Mouse (Mus musculus): ENCODE data around the gene Kcnk16.
"Not testable (repeated sequence)": the region's sequence is repeated elsewhere in the genome, so short reads cannot be mapped to it uniquely, and the experiment has no call there.

Kcnk16 gene

DNA sequence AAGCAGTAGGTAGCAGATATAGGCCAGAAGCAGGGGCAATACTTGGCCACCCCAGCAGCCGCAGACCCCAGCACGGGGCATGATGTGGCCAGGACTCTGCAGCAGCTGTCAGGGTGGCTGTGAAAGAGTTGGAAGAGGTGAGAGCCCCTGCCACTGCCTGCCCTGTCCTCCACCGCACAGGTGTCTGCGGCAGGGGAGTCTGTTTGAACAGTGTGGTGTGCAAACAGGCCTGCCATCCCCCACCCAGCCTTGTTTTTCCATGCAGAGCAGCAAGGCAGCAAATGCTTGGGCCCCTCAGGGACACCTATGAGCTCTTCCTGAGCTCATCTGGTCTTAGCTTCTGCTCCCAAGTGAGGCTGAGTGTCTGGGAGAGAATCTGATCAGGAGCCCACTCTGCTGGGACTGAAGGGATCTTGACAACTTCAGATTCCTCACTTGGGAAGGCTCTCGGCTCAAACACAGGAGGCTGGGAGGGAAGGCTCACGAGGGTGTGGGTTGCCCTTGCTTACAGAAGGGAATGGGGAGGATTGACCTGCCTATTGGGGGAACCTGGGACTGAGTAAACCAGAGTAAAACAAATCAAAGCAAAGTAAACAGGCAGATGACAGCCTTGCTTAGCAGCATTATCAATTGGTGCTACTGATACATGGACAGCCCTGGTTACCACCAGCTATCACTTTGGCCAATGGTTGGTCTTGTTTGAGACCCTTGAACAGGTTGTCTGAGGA, at the start of gene Kcnk16:
TSS of gene Kcnk16 (minus strand) at position 118 of the 728 bp plus-strand sequence.
- DNase-seq (ENCODE audit: low read depth, low spot score), result no peak

DNA sequence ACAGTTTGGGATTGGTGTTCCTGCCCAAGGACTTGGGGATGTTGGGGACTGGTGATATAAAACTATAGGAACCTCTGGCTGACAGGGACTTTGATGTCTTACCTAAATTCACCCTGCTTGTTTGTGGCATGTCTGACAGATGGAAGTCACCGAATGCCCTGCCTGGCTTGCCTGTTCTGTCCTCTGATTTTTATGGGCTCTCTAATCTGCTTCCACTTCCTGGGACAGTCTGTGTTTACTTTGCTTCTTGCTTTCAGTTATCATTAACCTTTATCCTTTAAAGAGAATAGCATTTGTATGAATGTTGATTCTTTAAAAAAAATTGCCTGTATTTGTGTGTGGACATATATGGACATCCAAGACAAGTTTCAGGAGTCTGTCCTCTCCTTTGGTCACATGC, 46.1 kb upstream of the Kcnk16 start:
- no peak for DNase-seq (ENCODE audit: low read depth, low spot score)

DNA sequence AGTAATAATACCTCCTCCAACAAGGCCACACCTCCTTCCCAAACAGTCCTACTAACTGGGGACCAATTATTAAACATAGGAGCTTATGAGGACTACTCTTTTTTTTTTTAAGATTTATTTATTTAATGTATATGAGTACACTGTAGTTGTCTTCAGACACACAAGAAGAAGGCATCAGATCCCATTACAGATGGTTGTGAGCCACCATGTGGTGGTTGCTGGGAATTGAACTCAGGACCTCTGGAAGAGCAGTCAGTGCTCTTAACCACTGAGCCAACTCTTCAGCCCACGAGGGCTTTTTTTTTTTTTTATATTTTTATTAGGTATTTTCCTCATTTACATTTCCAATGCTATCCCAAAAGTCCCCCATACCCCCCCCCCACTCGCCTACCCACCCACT, 36.1 kb upstream of the Kcnk16 start:
- not testable (repeated sequence) for DNase-seq (ENCODE audit: low read depth, low spot score)

DNA sequence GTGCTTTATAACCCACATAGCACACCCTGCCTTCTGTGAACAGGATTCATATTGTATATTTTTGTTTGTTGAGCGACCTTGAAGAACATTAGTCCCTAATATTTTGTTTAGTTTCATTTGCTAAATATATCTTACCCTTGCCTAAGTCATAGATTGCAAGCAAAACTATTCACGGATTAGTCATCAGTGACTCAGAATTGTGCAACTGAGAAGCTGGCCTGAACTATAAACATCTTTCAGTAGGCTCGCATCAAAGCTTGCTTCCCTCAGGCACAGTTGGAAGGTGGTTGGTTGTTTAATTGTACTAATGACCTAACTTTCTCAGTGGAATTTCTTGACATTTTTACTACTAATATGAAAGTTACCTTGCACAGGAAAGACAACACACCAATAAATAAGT, 29.1 kb upstream of the Kcnk16 start:
- DNase-seq (ENCODE audit: low read depth, low spot score), result no peak

DNA sequence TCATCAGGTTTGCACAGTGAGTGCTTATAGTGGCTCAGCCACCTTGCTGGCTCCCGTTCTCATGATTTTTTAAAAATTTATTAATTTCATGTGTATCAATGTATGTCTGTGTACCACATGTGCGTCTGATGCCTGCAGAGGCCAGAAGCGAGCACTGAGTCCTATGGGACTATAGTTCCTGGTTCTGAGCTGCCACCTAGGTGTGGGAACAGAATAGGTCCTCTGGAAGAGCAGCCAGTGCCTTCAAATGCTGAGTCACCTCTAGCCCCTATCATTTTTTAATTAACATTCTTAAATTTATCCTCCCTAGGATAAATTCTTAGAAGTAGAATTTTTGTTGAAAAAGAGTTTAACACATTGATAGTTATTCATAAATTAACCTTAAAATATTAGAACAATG, 28.6 kb upstream of the Kcnk16 start:
- DNase-seq (ENCODE audit: low read depth, low spot score), result no peak

GRCm38 (mm10) chr14:20294947-20295346, 25.9 kb upstream of the Kcnk16 start:
- DNase-seq (ENCODE audit: low read depth, low spot score), result no peak

GRCm38 (mm10) chr14:20294117-20294892, 25.3 kb upstream of the Kcnk16 start, which contains the start of gene Nudt13:
Gene Nudt13 (plus strand): TSS chr14:20294697.
- DNase-seq (ENCODE audit: low read depth, low spot score), result peak; percentile 89

DNA sequence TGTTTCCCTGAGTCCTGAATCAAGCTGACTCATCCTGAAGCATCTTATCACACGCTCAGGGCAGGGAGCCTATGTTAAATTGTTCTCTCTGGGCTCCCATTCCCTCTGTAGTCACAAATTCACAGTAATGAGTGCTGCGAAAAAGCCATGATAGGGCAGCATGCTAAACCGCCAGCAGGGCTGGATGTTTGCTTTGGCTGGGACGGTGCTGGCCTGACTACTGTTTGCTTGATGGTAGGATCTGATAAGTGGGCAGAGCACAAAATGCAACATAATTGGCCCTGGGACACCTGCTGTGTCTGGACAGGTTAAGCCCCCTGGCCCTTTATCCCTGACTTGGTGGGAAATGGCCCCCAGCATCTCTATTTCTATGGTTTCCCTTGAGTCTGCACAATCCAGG, 22.4 kb upstream of the Kcnk16 start:
- DNase-seq (ENCODE audit: low read depth, low spot score), result no peak

DNA sequence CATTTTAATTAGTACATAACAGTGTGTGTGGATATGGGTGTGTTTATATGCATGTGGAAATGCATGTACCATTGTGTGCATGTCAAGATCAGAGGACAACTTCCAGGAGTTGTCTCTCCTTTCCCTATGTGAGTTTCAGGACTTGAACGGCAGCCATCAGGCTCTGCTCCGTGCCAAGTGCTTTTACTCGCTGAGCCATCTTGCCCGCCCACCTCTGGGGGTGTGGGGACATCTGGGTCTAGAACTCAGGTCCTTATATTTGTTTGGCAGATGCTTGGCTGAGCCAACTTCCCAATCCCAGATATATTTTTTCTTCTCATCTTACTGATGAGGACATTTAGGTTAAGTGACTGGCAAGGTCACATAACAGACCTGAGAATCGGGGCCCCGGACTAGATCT, 578 bp downstream of the Kcnk16 start:
- no peak for DNase-seq (ENCODE audit: low read depth, low spot score)

DNA sequence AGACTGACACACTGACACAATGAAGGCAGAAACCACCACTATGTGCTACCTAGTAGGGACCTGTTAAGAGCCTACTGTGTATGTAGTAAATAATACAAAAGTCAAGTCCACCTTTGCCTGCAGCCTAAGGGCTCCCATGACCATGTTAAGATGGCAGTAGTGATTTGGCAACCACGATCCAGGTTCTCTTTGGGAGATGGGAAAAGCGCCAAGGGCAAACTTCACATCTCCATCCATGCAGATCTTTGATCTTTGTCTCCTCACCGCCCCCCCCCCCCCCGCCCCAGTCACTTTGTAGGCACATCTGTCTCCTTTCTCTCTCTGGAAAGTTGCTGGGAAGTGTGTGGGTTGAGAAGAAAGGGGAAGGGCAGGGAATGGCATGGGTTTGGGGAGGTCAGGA, 6.7 kb downstream of the Kcnk16 start:
- no peak for DNase-seq (ENCODE audit: low read depth, low spot score)

DNA sequence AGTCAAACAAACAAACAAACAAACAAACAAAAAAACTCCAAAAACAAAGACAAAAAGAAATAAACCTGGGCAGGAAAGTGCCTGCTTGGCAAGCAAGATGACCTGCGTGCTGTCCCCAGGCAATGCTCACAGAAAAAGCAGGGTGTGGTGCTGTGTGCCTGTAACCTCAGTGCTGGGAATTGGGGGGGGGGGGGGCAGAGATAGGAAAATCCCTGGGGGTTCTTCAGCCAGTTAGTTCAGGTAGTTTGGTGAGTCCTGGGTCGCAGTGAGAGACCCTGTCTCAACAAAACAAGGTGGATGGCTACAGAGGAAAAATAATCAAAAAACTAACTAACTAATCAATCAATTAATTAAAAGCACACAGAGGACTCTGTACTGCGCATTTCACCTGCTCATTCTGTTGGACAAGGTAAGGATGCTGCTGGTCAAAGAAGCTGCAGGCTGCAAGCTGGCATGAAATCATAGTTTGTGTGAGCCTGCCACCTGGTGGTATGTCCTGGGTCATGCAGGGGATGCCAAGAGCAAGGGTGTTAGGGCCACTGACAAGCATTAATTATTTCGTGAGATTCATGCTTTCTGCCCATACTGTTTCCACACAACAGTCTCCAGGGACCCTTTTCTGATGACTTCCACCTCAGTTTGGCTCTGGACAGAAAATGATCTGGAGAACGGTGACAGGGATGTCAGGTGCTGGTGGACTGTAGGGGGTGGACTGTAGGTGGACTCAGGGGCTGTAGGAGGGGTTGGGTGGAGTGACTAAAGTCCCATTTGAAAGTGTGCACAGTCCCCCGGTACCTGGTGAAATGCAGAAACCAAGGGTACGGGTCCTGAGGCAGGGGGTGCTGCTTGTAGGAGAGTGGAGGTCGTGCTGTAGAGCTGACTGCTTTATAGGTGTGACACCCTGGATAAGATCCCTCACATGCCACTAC, 10.6 kb downstream of the Kcnk16 start:
- DNase-seq (ENCODE audit: low read depth, low spot score), result peak; percentile 65

DNA sequence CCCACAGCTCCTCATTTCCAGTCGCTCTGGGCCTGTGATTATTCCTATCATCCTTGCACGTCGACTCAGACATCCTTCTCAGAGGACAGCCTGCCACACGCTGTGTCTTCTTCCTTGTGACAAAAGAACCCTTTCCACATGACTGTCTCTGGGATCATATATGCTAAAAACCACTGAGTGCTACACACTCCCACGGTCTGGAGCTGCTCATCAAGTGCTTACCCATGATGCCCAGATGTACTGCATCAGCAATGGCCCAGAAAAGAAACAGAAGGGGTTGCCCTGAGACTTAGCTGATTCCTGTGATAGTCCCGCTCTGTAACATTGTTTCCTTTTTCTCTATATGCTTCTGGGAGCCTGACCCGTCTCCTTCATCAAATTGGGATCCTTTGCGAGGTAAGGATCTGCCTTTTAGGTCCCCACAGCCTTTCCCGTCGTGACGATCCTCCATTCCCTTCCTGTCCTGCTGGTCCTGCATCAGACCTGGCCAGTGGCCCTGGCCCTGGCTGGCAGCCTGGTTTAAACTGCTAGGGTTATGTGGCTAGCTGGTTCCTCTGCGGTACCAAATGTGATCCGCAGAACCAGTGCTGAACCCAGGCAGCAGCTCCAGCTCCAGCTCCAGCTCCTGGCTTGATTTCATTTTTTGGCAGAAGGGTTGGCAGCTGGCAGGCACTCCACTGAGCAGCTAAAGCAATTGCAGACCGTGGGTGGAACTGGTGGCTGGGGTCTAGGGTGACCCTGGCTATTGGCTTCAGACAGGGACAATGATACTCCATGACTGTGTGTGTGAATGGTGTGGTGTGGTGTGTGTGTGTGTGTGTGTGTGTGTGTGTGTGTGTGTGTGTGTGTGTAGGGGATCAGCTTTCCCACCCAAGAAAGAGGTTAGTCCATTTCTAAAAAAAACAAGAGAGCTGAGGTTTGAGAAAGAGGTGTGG, 18.5 kb downstream of the Kcnk16 start:
- DNase-seq (ENCODE audit: low read depth, low spot score), result no peak

- DNase-seq (ENCODE audit: low read depth, low spot score), result no peak
These were observed 21.0 kb downstream of the Kcnk16 start for GRCm38 (mm10) chr14:20248001-20248400.

DNA sequence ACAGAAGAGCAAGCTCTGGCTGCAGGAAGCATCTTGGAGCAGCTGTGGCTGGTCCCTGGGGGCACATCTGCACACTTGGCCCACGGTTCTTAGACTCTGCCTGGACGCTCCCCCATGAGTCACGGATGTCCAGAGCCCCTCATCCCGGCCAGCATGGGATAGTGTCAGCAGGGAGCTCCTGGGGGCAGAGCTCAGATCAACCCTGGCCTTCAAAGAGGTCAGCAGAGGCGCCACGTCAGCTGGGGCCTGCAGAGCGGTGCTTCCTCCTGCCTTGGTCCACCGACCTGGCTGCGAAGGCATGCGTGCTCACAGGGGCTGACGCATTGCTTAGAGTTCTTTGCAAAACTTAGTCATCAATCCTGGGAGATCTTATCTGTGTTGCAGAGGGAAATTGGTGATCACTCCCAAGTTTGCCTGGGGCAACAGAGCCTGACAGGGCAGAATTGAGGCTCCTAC, 22.2 kb downstream of the Kcnk16 start:
- no peak for DNase-seq (ENCODE audit: low read depth, low spot score)

GRCm38 (mm10) chr14:20245861-20246260, 23.1 kb downstream of the Kcnk16 start:
- DNase-seq (ENCODE audit: low read depth, low spot score), result no peak

DNA sequence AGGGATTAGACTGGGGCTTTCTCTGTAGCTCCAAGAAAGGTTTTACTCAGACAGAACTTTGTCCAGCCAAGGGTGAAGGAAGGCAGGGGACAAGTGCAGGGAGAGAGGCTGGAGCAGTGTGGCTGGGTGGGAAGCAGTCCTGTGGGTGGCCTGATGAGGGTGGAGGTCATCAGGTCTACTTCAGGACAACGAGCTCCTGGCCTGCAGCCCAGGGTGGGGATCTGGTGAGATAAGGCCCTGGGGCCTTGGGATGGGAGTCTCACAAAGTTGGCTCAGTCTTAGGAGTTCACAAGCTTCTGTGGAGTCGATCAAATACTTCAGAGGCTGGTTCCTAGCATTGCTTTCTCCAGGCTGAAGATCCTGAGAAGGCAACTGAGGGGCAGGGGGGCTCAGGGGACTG, 23.7 kb downstream of the Kcnk16 start:
- DNase-seq (ENCODE audit: low read depth, low spot score), result no peak

- DNase-seq (ENCODE audit: low read depth, low spot score), result no peak
These were observed 25.8 kb downstream of the Kcnk16 start for GRCm38 (mm10) chr14:20243158-20243557.

GRCm38 (mm10) chr14:20242454-20242853, 26.5 kb downstream of the Kcnk16 start:
- DNase-seq (ENCODE audit: low read depth, low spot score), result no peak

GRCm38 (mm10) chr14:20234403-20234802, 34.6 kb downstream of the Kcnk16 start:
- DNase-seq (ENCODE audit: low read depth, low spot score), result no peak
